Mouse (Mus musculus): ENCODE measurements around the gene Wfs1. TPM values are rescaled to one million over a fixed set of nuclear protein-coding genes. Genes with fewer than 3 reads are reported as not detected.
"Not testable (repeated sequence)": the region's sequence is repeated elsewhere in the genome, so short reads cannot be mapped to it uniquely, and the experiment has no call there.

Gene Wfs1
- polyA plus RNA-seq, 1 experiment from 2014 or later = 9.7 TPM

GRCm38 (mm10) chr5:36945713-36946112 lies 43.3 kb downstream of the Wfs1 start:
- Histone ChIP-seq H3K4me1 (no peaks in the 10 kb centered on the region), H3K36me3 (no peaks in the 10 kb centered on the region), H3K9ac (no peak overlapping the region), H3K9me3 (no peaks in the 10 kb centered on the region), H3K27ac (no peak overlapping the region), H3K4me3 (no peak overlapping the region), H3K27me3 (no peaks in the 10 kb centered on the region), H3K4me2 (replicated peaks) (no peak overlapping the region)
- ATAC-seq (ENCODE audit: insufficient number of reproducible peaks, insufficient read depth, low FRiP score, low TSS enrichment) = no peak
- WGBS = 92% methylated on average over 2 of the region's 2 CpGs

GRCm38 (mm10) chr5:36945102-36945701 lies 43.8 kb downstream of the Wfs1 start:
- ATAC-seq (ENCODE audit: insufficient number of reproducible peaks, insufficient read depth, low FRiP score, low TSS enrichment) = no peak
- no peaks in the 10 kb centered on the region for H3K4me1 ChIP-seq
- whole genome bisulfite sequencing = 49% methylated on average over 8 of the region's 8 CpGs
- no peak overlapping the region for H3K9ac ChIP-seq
- no peaks in the 10 kb centered on the region for H3K36me3 ChIP-seq
- no peaks in the 10 kb centered on the region for H3K9me3 ChIP-seq
- H3K27me3 ChIP-seq = no peaks in the 10 kb centered on the region
- H3K4me3 ChIP-seq = no peak overlapping the region
- H3K27ac ChIP-seq = no peak overlapping the region
- no peak overlapping the region for H3K4me2 ChIP-seq (replicated peaks)

GRCm38 (mm10) chr5:36944552-36944951 lies 44.5 kb downstream of the Wfs1 start:
- no peaks in the 10 kb centered on the region for H3K4me1 ChIP-seq
- no peak overlapping the region for H3K9ac ChIP-seq
- no peaks in the 10 kb centered on the region for H3K36me3 ChIP-seq
- no peak for ATAC-seq (ENCODE audit: insufficient number of reproducible peaks, insufficient read depth, low FRiP score, low TSS enrichment)
- H3K27ac ChIP-seq = no peak overlapping the region
- H3K9me3 ChIP-seq = no peaks in the 10 kb centered on the region
- no peaks in the 10 kb centered on the region for H3K27me3 ChIP-seq
- no peak overlapping the region for H3K4me3 ChIP-seq
- H3K4me2 ChIP-seq (replicated peaks) = no peak overlapping the region
- WGBS = 69% methylated on average over 5 of the region's 5 CpGs

GRCm38 (mm10) chr5:36942446-36942845 lies 46.6 kb downstream of the Wfs1 start:
- no peak overlapping the region for H3K4me3 ChIP-seq
- WGBS = 90% methylated on average over 2 of the region's 2 CpGs
- no peak overlapping the region for H3K9ac ChIP-seq
- no peaks in the 10 kb centered on the region for H3K4me1 ChIP-seq
- no peak overlapping the region for H3K4me2 ChIP-seq (replicated peaks)
- no peaks in the 10 kb centered on the region for H3K36me3 ChIP-seq
- H3K9me3 ChIP-seq = no peaks in the 10 kb centered on the region
- H3K27me3 ChIP-seq = no peaks in the 10 kb centered on the region
- no peak for ATAC-seq (ENCODE audit: insufficient number of reproducible peaks, insufficient read depth, low FRiP score, low TSS enrichment)
- H3K27ac ChIP-seq = no peak overlapping the region

- not testable (repeated sequence) for H3K36me3 ChIP-seq; H3K27me3 ChIP-seq; H3K4me2 ChIP-seq (replicated peaks); ATAC-seq (ENCODE audit: insufficient number of reproducible peaks, insufficient read depth, low FRiP score, low TSS enrichment); H3K4me3 ChIP-seq; H3K27ac ChIP-seq; H3K9me3 ChIP-seq; H3K4me1 ChIP-seq; H3K9ac ChIP-seq
- WGBS = 73% methylated on average over 2 of the region's 2 CpGs
Observed at GRCm38 (mm10) chr5:36938991-36939390, 50.0 kb downstream of the Wfs1 start.

- Histone ChIP-seq H3K27ac (no peak overlapping the region), H3K4me3 (no peak overlapping the region), H3K9me3 (no peaks in the 10 kb centered on the region), H3K36me3 (no peaks in the 10 kb centered on the region), H3K9ac (no peak overlapping the region), H3K4me2 (replicated peaks) (no peak overlapping the region), H3K27me3 (no peaks in the 10 kb centered on the region), H3K4me1 (peaks cover 5% of the 10 kb centered on the region; the same call in 1 of the 2 replicates)
- ATAC-seq (ENCODE audit: insufficient number of reproducible peaks, insufficient read depth, low FRiP score, low TSS enrichment) = no peak
- 93% methylated on average over 5 of the region's 5 CpGs for WGBS
Observed at GRCm38 (mm10) chr5:36938021-36938420, 51.0 kb downstream of the Wfs1 start.

GRCm38 (mm10) chr5:36936548-36936947 lies 52.5 kb downstream of the Wfs1 start:
- no peaks in the 10 kb centered on the region for H3K9me3 ChIP-seq
- 85% methylated on average over 7 of the region's 7 CpGs for WGBS
- no peak overlapping the region for H3K9ac ChIP-seq
- no peaks in the 10 kb centered on the region for H3K36me3 ChIP-seq
- no peak overlapping the region for H3K27ac ChIP-seq
- peaks cover 5% of the 10 kb centered on the region; the same call in 1 of the 2 replicates for H3K4me1 ChIP-seq
- no peak overlapping the region for H3K4me3 ChIP-seq
- ATAC-seq (ENCODE audit: insufficient number of reproducible peaks, insufficient read depth, low FRiP score, low TSS enrichment) = no peak
- H3K27me3 ChIP-seq = no peaks in the 10 kb centered on the region
- no peak overlapping the region for H3K4me2 ChIP-seq (replicated peaks)

GRCm38 (mm10) chr5:36935486-36936473 lies 53.2 kb downstream of the Wfs1 start:
- 63% methylated on average over 17 of the region's 17 CpGs for WGBS

GRCm38 (mm10) chr5:36933383-36933782 lies 55.6 kb downstream of the Wfs1 start:
- no peak overlapping the region for H3K9ac ChIP-seq
- H3K4me3 ChIP-seq = no peak overlapping the region
- H3K4me1 ChIP-seq = peaks cover 5% of the 10 kb centered on the region; the same call in 1 of the 2 replicates
- H3K27me3 ChIP-seq = no peaks in the 10 kb centered on the region
- no peak overlapping the region for H3K4me2 ChIP-seq (replicated peaks)
- peak; percentile 17; the same call in 1 of the 2 replicates for ATAC-seq (ENCODE audit: insufficient number of reproducible peaks, insufficient read depth, low FRiP score, low TSS enrichment)
- 22% methylated on average over 8 of the region's 8 CpGs for WGBS
- no peaks in the 10 kb centered on the region for H3K36me3 ChIP-seq
- H3K9me3 ChIP-seq = no peaks in the 10 kb centered on the region
- H3K27ac ChIP-seq = no peak overlapping the region

More at GRCm38 (mm10) chr5:36935486-36936473, 53.2 kb downstream of the Wfs1 start:
- no peak overlapping the region for H3K4me3 ChIP-seq
- H3K9ac ChIP-seq = no peak overlapping the region
- H3K4me2 ChIP-seq (replicated peaks) = no peak overlapping the region
- no peaks in the 10 kb centered on the region for H3K9me3 ChIP-seq
- H3K4me1 ChIP-seq = peaks cover 5% of the 10 kb centered on the region; the same call in 1 of the 2 replicates
- no peak overlapping the region for H3K27ac ChIP-seq
- H3K36me3 ChIP-seq = no peaks in the 10 kb centered on the region
- no peak for ATAC-seq (ENCODE audit: insufficient number of reproducible peaks, insufficient read depth, low FRiP score, low TSS enrichment)
- H3K27me3 ChIP-seq = no peaks in the 10 kb centered on the region

GRCm38 (mm10) chr5:36929376-36929775 lies 59.6 kb downstream of the Wfs1 start:
- H3K27me3 ChIP-seq = no peaks in the 10 kb centered on the region
- H3K27ac ChIP-seq = no peak overlapping the region
- H3K4me2 ChIP-seq (replicated peaks) = no peak overlapping the region
- no peaks in the 10 kb centered on the region for H3K36me3 ChIP-seq
- 71% methylated on average over 3 of the region's 3 CpGs for WGBS
- H3K9ac ChIP-seq = no peak overlapping the region
- H3K4me1 ChIP-seq = no peaks in the 10 kb centered on the region
- H3K4me3 ChIP-seq = no peak overlapping the region
- no peaks in the 10 kb centered on the region for H3K9me3 ChIP-seq
- ATAC-seq (ENCODE audit: insufficient number of reproducible peaks, insufficient read depth, low FRiP score, low TSS enrichment) = no peak

- Histone ChIP-seq H3K27ac (no peak overlapping the region), H3K4me2 (replicated peaks) (no peak overlapping the region), H3K27me3 (no peaks in the 10 kb centered on the region; the same call in 1 of the 2 replicates), H3K9ac (no peak overlapping the region), H3K4me1 (no peaks in the 10 kb centered on the region), H3K9me3 (no peaks in the 10 kb centered on the region), H3K36me3 (no peaks in the 10 kb centered on the region), H3K4me3 (no peak overlapping the region)
- WGBS = 38% methylated on average over 4 of the region's 4 CpGs
- ATAC-seq (ENCODE audit: insufficient number of reproducible peaks, insufficient read depth, low FRiP score, low TSS enrichment) = no peak
Observed at GRCm38 (mm10) chr5:36928701-36929100, 60.3 kb downstream of the Wfs1 start.
